18 mouse cellular contexts compared by ENCODE assay signal in the genomic region with DNA sequence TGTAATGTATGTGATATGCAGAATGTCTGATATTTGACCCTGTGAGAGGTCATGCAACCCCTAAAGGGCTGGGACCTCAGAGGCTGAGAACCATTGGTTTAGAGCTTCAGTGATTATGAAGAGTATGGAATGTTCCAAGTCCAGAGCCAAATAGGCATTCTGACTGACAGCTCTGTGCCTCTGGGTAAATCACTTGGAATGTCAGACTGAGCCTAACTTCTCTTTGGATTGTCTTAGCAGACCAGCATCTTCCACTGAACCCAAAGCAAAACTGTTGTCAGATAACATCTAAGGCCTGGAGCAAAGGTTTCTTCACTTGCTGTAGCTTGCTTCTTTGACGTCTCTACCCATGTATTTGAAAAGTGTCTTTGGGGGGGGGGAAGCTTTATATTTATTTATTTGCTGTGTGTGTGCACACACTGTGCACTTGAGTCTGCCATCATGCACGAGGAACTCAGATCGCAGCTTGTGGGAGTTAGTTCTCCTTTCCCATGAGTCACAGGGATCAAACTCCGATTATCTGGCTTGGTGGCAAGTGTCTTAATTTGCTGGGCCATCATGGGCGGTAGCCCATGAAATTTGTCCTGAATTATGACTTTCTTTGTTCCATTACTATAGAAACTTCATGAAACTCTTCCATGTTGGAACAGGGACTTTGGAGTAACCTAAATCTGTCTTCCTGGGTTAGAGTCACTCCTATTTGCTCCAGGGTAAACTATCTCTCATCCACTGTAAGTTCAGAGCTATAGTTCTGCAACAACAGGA. TPM values are rescaled to one million over a fixed set of nuclear protein-coding genes. Genes with fewer than 3 reads are reported as not detected.
"Had no signal": no experiment of that assay in that cellular context is flagged by ENCODE, and none has a peak within 500 bp of the region (broad histone marks: within the 10 kb centered on the region; RNA-seq: fewer than 3 reads in every experiment).

No protein-coding gene starts in this region.

- DNase-seq: kidney, adult 9 months; kidney, postnatal 36 days; lung, embryonic 14.5 days; lung, postnatal 10 days; lung, postnatal 4 days; right cerebral cortex, adult 18-20 months; right cerebral cortex, postnatal 25 days; thymus, postnatal 4 days had no signal

RNA-seq across cellular contexts. Expression of gene Pnp2, which starts 12.6 kb away (rescaled TPM):
- polyA plus RNA-seq: neural tube, embryonic 13.5 days had no signal

RNA-seq across cellular contexts. Expression of gene Gm49342, which starts 24.1 kb away (rescaled TPM):
- polyA plus RNA-seq: kidney, postnatal 0 days; limb, embryonic 11.5 days; limb, embryonic 15.5 days; liver, embryonic 12.5 days; liver, embryonic 16.5 days; lung, embryonic 14.5 days; midbrain, embryonic 11.5 days; midbrain, embryonic 15.5 days; neural tube, embryonic 13.5 days; small intestine, adult 2 months; stomach, embryonic 16.5 days had no signal

RNA-seq across cellular contexts. Expression of gene Rnase10, which starts 39.2 kb away (rescaled TPM):
- polyA plus RNA-seq: limb, embryonic 11.5 days; lung, embryonic 14.5 days; midbrain, embryonic 11.5 days; midbrain, embryonic 15.5 days; neural tube, embryonic 13.5 days; small intestine, adult 2 months had no signal
